Mouse (Mus musculus): ENCODE data around the gene Fam135a. TPM values are rescaled to one million over a fixed set of nuclear protein-coding genes. Genes with fewer than 3 reads are reported as not detected.
"Not testable (repeated sequence)": the region's sequence is repeated elsewhere in the genome, so short reads cannot be mapped to it uniquely, and the experiment has no call there.

Gene Fam135a
- total and polyA plus RNA-seq, 2 experiments from 2014 or later: 23.0 to 31.9 TPM

GRCm38 (mm10) chr1:23999318-23999717 is 100.8 kb downstream of the Fam135a start:
- H3K36me3 ChIP-seq (ENCODE audit: insufficient read depth, low read length): peaks cover 7% of the 10 kb centered on the region; the same call in 1 of the 2 replicates
- no peak overlapping the region for H3K4me3 ChIP-seq (ENCODE audit: low read length)
- H3K9me3 ChIP-seq (ENCODE audit: low read length): no peaks in the 10 kb centered on the region
- no peak for TF ChIP-seq CTCF (IDR thresholded peaks at IDR 0.05; ENCODE audit: low read depth)
- WGBS: 94% methylated on average over 5 of the region's 5 CpGs
- DNase-seq (ENCODE audit: low spot score) (no peak), ATAC-seq (no peak)
- no peaks in the 10 kb centered on the region for H3K4me1 ChIP-seq (ENCODE audit: insufficient read depth, low read length)
- no peaks in the 10 kb centered on the region for H3K27me3 ChIP-seq (ENCODE audit: insufficient read depth, low read length)
- H3K4me2 ChIP-seq (ENCODE audit: low read depth, low read length): no peak overlapping the region
- H3K9ac ChIP-seq (replicated peaks; ENCODE audit: low read length): no peak overlapping the region
- H3K27ac ChIP-seq: no peak overlapping the region

- no peak overlapping the region for H3K9ac ChIP-seq (replicated peaks; ENCODE audit: low read length)
- H3K9me3 ChIP-seq (ENCODE audit: low read length): no peaks in the 10 kb centered on the region
- no peaks in the 10 kb centered on the region for H3K27me3 ChIP-seq (ENCODE audit: insufficient read depth, low read length)
- H3K4me1 ChIP-seq (ENCODE audit: insufficient read depth, low read length): no peaks in the 10 kb centered on the region
- no peak overlapping the region for H3K4me3 ChIP-seq (ENCODE audit: low read length)
- no peak overlapping the region for H3K4me2 ChIP-seq (ENCODE audit: low read depth, low read length)
- no peak for ATAC-seq
- DNase-seq (ENCODE audit: low spot score): no peak
- peaks cover 7% of the 10 kb centered on the region; the same call in 1 of the 2 replicates for H3K36me3 ChIP-seq (ENCODE audit: insufficient read depth, low read length)
- H3K27ac ChIP-seq: no peak overlapping the region
- 97% methylated on average over 7 of the region's 7 CpGs for WGBS
- TF ChIP-seq CTCF (IDR thresholded peaks at IDR 0.05; ENCODE audit: low read depth): no peak
Measured at GRCm38 (mm10) chr1:23998866-23999265, 101.3 kb downstream of the Fam135a start.

GRCm38 (mm10) chr1:23998120-23998810 is 101.9 kb downstream of the Fam135a start:
- DNase-seq (ENCODE audit: low spot score) (no peak), ATAC-seq (no peak)
- Histone ChIP-seq H3K27ac (no peak overlapping the region), H3K9me3 (ENCODE audit: low read length) (no peaks in the 10 kb centered on the region), H3K9ac (replicated peaks; ENCODE audit: low read length) (no peak overlapping the region), H3K4me3 (ENCODE audit: low read length) (no peak overlapping the region), H3K27me3 (ENCODE audit: insufficient read depth, low read length) (no peaks in the 10 kb centered on the region), H3K4me2 (ENCODE audit: low read depth, low read length) (no peak overlapping the region), H3K36me3 (ENCODE audit: insufficient read depth, low read length) (peaks cover 7% of the 10 kb centered on the region; the same call in 1 of the 2 replicates), H3K4me1 (ENCODE audit: insufficient read depth, low read length) (no peaks in the 10 kb centered on the region)
- no peak for TF ChIP-seq CTCF (IDR thresholded peaks at IDR 0.05; ENCODE audit: low read depth)
- WGBS: 92% methylated on average over 7 of the region's 7 CpGs

GRCm38 (mm10) chr1:23997493-23997892 is 102.6 kb downstream of the Fam135a start:
- no peaks in the 10 kb centered on the region for H3K9me3 ChIP-seq (ENCODE audit: low read length)
- no peak overlapping the region for H3K4me3 ChIP-seq (ENCODE audit: low read length)
- no peak overlapping the region for H3K4me2 ChIP-seq (ENCODE audit: low read depth, low read length)
- H3K27ac ChIP-seq: no peak overlapping the region
- no peak overlapping the region for H3K9ac ChIP-seq (replicated peaks; ENCODE audit: low read length)
- H3K27me3 ChIP-seq (ENCODE audit: insufficient read depth, low read length): no peaks in the 10 kb centered on the region
- WGBS: 81% methylated on average over 3 of the region's 3 CpGs
- peaks cover 7% of the 10 kb centered on the region; the same call in 1 of the 2 replicates for H3K36me3 ChIP-seq (ENCODE audit: insufficient read depth, low read length)
- H3K4me1 ChIP-seq (ENCODE audit: insufficient read depth, low read length): no peaks in the 10 kb centered on the region
- DNase-seq (ENCODE audit: low spot score) (no peak), ATAC-seq (no peak)
- TF ChIP-seq CTCF (IDR thresholded peaks at IDR 0.05; ENCODE audit: low read depth): no peak

GRCm38 (mm10) chr1:23995420-23995819 is 104.7 kb downstream of the Fam135a start:
- H3K4me2 ChIP-seq (ENCODE audit: low read depth, low read length): no peak overlapping the region
- H3K9me3 ChIP-seq (ENCODE audit: low read length): no peaks in the 10 kb centered on the region
- no peaks in the 10 kb centered on the region for H3K4me1 ChIP-seq (ENCODE audit: insufficient read depth, low read length)
- no peak for TF ChIP-seq CTCF (IDR thresholded peaks at IDR 0.05; ENCODE audit: low read depth)
- no peak overlapping the region for H3K9ac ChIP-seq (replicated peaks; ENCODE audit: low read length)
- no peak overlapping the region for H3K27ac ChIP-seq
- no peak for ATAC-seq
- peaks cover 7% of the 10 kb centered on the region; the same call in 1 of the 2 replicates for H3K36me3 ChIP-seq (ENCODE audit: insufficient read depth, low read length)
- no peak for DNase-seq (ENCODE audit: low spot score)
- no peak overlapping the region for H3K4me3 ChIP-seq (ENCODE audit: low read length)
- no peaks in the 10 kb centered on the region for H3K27me3 ChIP-seq (ENCODE audit: insufficient read depth, low read length)
- 93% methylated on average over 4 of the region's 4 CpGs for WGBS

- Histone ChIP-seq H3K9me3 (ENCODE audit: low read length) (no peaks in the 10 kb centered on the region), H3K4me1 (ENCODE audit: insufficient read depth, low read length) (no peaks in the 10 kb centered on the region), H3K36me3 (ENCODE audit: insufficient read depth, low read length) (no peaks in the 10 kb centered on the region), H3K27me3 (ENCODE audit: insufficient read depth, low read length) (no peaks in the 10 kb centered on the region), H3K9ac (replicated peaks; ENCODE audit: low read length) (no peak overlapping the region), H3K4me2 (ENCODE audit: low read depth, low read length) (no peak overlapping the region), H3K27ac (no peak overlapping the region), H3K4me3 (ENCODE audit: low read length) (no peak overlapping the region)
- ATAC-seq (no peak), DNase-seq (ENCODE audit: low spot score) (no peak)
- no peak for TF ChIP-seq CTCF (IDR thresholded peaks at IDR 0.05; ENCODE audit: low read depth)
- WGBS: 92% methylated on average over 3 of the region's 3 CpGs
Measured at GRCm38 (mm10) chr1:23983118-23983517, 117.0 kb downstream of the Fam135a start.

- Histone ChIP-seq H3K4me3 (ENCODE audit: low read length) (no peak overlapping the region), H3K4me2 (ENCODE audit: low read depth, low read length) (no peak overlapping the region), H3K36me3 (ENCODE audit: insufficient read depth, low read length) (no peaks in the 10 kb centered on the region), H3K27ac (no peak overlapping the region), H3K27me3 (ENCODE audit: insufficient read depth, low read length) (no peaks in the 10 kb centered on the region), H3K9ac (replicated peaks; ENCODE audit: low read length) (no peak overlapping the region), H3K9me3 (ENCODE audit: low read length) (no peaks in the 10 kb centered on the region), H3K4me1 (ENCODE audit: insufficient read depth, low read length) (no peaks in the 10 kb centered on the region)
- DNase-seq (ENCODE audit: low spot score) (no peak), ATAC-seq (no peak)
- WGBS: 83% methylated on average over 6 of the region's 6 CpGs
- TF ChIP-seq CTCF (IDR thresholded peaks at IDR 0.05; ENCODE audit: low read depth): no peak
Measured at GRCm38 (mm10) chr1:23978281-23978680, 121.9 kb downstream of the Fam135a start.

- not testable (repeated sequence) for H3K27me3 ChIP-seq (ENCODE audit: insufficient read depth, low read length); H3K36me3 ChIP-seq (ENCODE audit: insufficient read depth, low read length); H3K9ac ChIP-seq (replicated peaks; ENCODE audit: low read length); H3K9me3 ChIP-seq (ENCODE audit: low read length); H3K4me3 ChIP-seq (ENCODE audit: low read length); DNase-seq (ENCODE audit: low spot score); H3K27ac ChIP-seq; ATAC-seq; H3K4me2 ChIP-seq (ENCODE audit: low read depth, low read length); H3K4me1 ChIP-seq (ENCODE audit: insufficient read depth, low read length)
- WGBS: 81% methylated on average over 3 of the region's 4 CpGs
Measured at GRCm38 (mm10) chr1:23971159-23971558, 129.0 kb downstream of the Fam135a start.

Measured in hindbrain, postnatal 0 days (tissue).